Mouse (Mus musculus) adrenal gland, adult 2 months (tissue): ENCODE data around the gene Gm42674. TPM values are rescaled to one million over a fixed set of nuclear protein-coding genes. Genes with fewer than 3 reads are reported as not detected.

Experiments used
- DNase-seq: peaks from one replicate; pipeline ENCODE4 v3.0.0; 2021
- polyA plus RNA-seq: library from polyadenylated mRNA; depleted of rRNA; stranded (reverse); fragments of >200 nt; gene quantifications from 2 replicates; pipeline ENCODE4 v1.2.3, GENCODE M21; 2012
- total RNA-seq, 2 experiments: library from RNA; stranded (reverse); gene quantifications; 2 replicates each; pipeline ENCODE4 v1.2.3; 2021

Gene Gm42674
- total and polyA plus RNA-seq, 3 experiments: not detected

- no peak for DNase-seq
Observed at GRCm38 (mm10) chr3:90598212-90598611, 3.5 kb upstream of the Gm42674 start.

GRCm38 (mm10) chr3:90599401-90599800, 2.3 kb upstream of the Gm42674 start:
- no peak for DNase-seq

DNA sequence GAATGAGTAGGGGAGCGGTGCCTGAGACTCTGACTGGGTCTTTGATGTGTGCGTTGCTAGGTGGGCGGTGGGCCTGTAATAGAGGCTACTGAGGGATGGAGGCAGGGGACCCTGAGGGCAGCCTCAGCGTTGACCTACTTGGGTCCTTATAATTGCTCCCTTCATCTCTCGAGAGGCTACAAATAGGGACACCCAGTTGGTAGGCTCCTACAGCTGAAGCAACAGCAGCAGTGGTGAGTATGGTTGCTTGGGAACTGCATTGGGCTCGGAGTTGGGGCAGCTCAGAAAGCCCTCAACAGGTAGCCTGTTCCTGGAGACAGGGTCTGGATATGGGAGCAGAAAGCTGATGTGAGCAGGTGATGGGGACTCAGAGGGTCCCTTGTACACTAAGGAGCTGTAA, 1.7 kb upstream of the Gm42674 start:
- DNase-seq: no peak

DNA sequence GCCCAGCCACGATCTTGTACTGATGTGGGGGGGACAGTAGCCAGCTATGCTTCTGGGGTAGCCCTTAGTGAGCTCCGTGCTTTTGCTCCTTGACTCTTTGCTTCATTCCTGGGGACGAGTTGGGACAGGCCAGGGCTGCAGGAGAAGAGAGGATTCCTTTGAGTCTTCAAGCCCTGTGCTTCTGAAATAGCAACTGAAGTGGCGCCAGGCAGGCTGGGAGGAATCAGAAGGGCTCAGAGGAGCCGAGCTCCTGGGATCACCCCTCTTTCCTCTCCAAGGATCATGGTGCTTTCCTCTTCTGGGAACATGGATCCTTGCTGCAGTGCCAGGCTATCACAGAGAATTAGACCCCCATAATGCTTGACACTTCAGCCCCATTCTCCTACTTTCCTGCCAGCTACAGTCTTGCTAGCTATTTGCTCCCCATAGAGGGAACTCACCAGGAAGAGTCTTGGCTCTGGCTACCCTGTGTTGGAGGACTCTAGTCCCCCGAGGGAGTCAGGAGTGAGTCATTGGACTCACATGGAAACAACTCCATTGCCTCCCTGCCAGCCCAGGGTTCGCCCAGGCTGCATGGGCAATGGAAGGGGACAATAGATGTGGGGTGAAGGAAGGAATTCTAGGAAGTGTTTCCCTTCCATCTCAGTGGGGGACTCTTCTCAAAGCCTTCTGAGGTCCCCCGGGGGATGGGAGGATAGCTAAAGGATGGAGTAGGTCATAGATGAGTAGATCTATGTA, 1.1 kb upstream of the Gm42674 start:
- DNase-seq: no peak

DNA sequence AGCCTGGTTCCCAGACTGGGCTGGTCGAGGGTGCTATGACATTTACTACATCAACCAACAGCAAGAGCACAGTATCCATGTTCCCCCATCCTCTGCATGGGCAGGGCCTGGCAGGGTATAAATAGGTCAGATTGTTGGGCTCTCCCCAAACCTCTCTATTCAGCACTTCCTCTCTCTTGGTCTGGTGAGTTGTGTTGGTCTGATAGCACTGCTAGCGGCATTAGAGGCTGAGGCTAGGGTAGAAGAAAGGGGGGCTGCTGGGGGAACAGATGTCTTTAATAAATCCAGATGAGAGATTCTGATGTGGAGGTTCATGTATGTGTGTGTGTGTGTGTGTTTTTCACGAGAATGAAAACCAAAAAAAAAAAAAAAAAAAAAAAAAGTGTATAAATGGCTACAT, 1.9 kb downstream of the Gm42674 start, which contains the start of gene S100a4:
Gene S100a4, plus strand, starts transcription at position 149 of the 400 bp plus-strand sequence.
- DNase-seq: no peak

DNA sequence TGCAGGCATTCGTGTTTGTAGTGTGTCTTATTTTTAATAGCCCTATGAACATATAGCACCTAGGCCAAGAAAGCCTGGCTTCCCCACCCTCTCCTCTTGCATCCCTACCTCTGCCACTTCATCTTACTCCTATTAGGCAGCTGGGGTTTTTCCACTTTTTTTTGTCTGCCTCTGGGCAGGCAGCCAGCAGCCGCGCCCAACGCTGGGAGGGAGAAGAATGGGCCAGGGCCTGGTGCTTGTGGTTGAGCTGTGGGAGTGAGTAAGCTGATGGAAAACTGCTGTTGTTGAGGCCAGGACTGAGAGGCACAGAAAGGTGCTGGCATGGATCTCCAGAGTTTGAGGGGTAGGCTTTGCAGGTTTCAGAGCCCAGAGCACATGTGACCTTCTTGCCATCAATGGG, 2.7 kb downstream of the Gm42674 start:
- peak; percentile 93 for DNase-seq

DNA sequence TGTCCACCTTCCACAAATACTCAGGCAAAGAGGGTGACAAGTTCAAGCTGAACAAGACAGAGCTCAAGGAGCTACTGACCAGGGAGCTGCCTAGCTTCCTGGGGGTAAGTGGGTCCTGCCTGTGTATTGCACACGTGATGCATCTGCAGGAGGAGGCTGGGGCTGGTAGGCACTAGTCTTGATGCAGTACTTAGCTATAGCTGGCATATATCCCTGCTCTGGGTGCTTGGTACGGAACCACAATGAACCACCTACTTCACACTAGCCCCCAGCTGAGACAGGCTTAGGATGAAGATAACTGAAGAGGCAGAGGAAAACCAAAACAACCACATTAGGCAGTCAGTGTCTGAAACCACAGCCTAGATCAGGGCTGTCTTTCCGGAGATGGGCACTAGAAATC, 3.3 kb downstream of the Gm42674 start:
- no peak for DNase-seq

- DNase-seq: no peak
Observed at GRCm38 (mm10) chr3:90605736-90606135, 4.0 kb downstream of the Gm42674 start.

DNA sequence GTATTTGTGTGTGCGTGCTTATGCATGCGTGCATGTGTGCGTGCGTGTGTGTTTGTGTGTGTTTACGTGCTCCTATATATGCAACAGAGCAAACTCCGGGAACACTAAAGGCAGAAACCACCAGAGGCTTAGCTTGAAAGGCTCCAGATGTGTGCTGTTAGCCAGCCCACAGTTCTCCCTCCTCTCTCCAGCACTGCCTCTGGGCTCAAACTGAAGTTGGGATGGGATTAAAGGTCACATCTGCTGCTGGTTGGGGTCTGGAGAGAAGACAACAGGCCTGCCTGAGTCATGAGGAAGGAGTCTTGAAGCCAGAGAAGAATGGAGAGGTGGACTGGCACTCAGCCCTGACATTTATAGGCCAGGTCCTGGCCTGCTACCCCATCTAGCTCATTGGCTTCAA, 4.5 kb downstream of the Gm42674 start:
- no peak for DNase-seq

DNA sequence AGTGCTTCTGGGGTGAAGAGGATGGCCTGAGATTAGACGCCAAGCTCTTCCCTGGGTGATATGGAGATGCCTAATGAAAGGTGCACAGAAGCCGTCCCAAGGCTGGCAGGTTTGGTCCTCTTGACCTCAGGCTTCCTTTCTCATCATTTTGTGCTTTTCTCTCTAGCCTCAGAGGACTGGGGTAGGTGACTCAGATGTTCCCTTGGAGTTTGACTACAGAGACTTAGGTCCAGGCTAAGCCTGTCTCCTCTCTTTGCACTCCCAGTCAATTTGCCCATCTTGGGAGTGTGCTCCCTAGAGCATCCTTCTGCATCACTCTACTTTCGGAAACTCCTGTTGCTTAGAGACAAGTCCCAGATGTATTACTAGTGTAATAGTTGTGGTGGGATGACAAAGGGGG, 5.7 kb downstream of the Gm42674 start:
- DNase-seq: no peak

GRCm38 (mm10) chr3:90608223-90608622, 6.5 kb downstream of the Gm42674 start, which contains the start of gene S100a5:
Gene S100a5 (plus strand): TSS chr3:90608523.
- no peak for DNase-seq

DNA sequence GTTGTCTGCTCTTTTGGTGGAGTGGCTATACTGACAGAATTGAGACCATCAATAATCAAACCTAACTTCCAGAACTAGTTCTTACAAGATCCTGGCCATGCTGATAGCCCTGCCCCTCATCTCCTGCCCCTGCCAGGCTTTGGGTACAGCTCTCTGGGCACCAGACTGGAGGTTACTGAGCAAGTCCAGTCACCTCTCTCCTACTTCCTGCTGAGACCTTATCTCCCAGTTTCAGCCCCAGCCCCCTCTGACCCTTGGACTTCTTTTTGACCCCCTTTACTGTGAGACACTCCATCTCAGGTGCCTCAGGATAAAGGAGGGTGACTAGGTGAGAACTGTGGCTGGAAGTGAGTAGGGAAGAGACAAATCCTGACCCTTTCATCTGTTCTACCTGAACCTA, 7.4 kb downstream of the Gm42674 start:
- no peak for DNase-seq

DNA sequence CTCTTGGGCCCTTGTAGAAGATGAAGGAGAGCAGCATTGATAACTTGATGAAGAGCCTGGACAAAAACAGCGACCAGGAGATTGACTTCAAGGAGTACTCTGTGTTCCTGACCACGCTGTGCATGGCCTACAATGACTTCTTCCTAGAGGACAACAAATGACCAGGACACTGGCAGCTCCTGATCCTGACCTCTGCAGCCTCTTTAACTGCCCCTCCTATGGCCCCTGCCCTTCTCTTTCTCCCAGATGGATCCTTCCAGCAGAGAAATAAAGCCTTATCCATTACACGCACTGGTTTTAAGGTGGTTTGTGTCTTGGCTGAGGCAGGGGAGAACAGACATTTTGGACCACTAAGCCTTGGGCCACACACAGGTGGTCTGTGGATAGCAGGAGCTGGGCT, 9.8 kb downstream of the Gm42674 start:
- no peak for DNase-seq

- DNase-seq: no peak
Observed at GRCm38 (mm10) chr3:90612061-90612460, 10.4 kb downstream of the Gm42674 start.

- peak; percentile 58 for DNase-seq
Observed at GRCm38 (mm10) chr3:90612728-90613291, 11.1 kb downstream of the Gm42674 start, which contains the start of gene S100a6. Gene S100a6 (plus strand): TSS chr3:90612882.

DNA sequence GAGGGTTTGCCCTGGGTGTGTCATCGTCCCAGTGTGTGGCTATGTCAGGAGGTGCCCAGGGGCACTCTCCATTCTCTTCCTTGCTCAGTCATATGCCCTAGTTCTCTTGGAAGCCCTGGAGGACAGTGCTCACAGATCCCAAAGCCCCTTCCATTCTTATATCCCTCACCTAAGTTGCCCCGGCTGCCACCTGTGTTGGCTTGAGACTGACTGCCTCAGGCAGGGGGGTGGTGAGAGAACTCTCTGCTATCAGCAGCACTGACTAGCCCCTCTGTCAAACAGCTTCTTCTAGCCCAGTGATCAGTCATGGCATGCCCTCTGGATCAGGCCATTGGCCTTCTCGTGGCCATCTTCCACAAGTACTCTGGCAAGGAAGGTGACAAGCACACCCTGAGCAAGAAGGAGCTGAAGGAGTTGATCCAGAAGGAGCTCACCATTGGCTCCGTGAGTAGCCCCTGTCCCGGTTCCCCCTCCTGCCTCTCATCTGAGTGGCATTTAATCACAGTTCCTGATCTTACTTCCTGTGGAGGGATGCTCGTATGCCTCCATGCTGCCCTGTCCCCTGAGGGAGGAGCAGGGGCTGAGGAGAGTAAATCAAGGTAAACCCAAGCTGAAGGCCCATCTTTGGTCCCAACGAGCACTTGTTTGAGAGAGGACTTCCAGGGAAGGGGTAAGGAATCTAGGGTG, 11.9 kb downstream of the Gm42674 start:
- DNase-seq: no peak

- DNase-seq: no peak
Observed at GRCm38 (mm10) chr3:90614148-90614530, 12.4 kb downstream of the Gm42674 start.

- no peak for DNase-seq
Observed at GRCm38 (mm10) chr3:90614611-90615251, 13.0 kb downstream of the Gm42674 start.

DNA sequence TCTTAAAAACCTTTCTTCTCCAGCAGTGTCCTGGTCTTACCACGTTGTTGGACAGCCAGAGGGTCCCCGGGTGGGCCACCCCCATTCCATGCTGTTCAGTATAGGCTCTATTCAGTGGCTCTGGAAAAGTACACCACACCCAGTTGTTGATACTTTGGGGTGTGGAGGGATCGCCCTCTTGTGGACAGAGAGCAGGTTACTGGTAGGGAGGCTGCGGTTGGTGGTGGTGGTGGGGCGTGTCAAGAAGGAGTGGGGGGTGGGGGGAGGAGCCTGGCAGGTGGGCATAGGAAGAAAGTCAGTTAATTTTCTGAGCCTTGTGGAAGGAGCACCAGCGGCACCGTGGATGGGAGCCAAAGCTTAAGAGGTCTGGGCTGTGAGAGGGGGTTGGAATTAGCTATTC, 13.7 kb downstream of the Gm42674 start:
- DNase-seq: peak; percentile 81

DNA sequence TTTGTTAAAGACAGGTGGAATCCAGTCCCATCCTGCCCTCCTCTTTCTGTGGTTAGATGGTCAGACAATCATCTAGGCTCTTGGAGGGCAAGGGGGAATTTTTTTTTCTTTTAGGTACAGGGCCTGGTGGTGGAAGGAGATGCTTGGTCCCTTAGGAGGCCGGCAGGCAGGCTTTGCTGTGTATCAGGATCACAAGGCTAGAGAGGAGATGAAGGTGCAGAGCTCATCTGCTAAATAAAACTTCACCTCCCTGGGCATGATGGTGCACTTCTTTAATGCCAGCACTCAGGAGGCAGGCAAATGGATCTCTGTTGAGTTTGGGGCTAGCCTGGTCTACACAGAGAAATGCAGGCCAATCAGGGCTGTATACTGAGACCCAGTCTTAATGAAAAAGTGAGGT, 14.2 kb downstream of the Gm42674 start:
- no peak for DNase-seq

GRCm38 (mm10) chr3:90617586-90617985, 15.9 kb downstream of the Gm42674 start:
- no peak for DNase-seq

GRCm38 (mm10) chr3:90621552-90621951, 19.8 kb downstream of the Gm42674 start:
- no peak for DNase-seq
